Mouse (Mus musculus): ENCODE data around the gene Slc7a6os.

DNA sequence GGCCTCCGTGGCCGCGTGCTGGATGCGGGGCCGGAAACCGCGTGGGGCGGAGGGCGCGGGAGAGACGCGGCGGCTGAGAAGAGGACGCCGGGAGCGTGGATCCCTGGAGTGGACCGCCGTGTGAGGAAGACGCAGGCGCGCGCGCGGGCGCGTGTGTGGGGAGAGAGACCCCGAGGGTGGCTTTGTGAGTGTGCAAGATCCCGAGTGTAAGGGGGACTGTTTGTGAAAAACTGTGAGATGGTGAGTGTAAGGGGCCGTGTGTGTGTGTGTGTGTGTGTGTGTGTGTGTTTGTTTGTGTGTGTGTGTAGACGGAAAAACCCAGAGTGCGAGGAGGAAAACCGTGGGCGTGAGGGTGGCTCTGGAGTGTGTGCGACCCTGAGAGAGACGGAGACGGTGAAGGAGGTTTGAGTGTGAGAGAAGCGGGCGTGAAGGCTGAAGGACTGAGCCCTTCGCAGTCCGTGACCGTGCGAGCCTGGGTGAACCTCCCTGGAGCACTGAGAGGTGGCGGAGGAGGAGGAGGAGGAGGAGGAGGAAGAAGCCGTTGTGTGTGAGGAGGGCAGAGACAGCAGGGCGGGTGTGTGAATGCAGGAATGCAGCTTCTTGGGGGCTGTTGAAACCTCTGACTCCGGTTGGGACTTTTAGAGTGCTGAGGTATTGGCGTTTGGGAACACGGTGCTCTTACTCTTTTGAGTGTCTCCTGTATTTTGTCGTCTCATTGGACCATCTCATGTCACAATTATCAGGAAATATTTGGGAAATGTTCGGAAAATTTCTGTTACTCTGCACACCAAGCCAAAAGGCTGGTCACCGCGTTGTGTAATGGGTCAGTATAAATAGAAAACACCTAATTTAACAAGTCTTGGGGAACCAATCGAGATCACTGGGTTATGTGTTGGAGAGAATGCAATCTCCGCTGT lies 41.5 kb downstream of the Slc7a6os start:
- no peak for TF ChIP-seq TAL1 (IDR thresholded peaks at IDR 0.05; ENCODE audit: low read length)
- TF ChIP-seq GATA1 (IDR thresholded peaks at IDR 0.05; ENCODE audit: low read length): no peak

Data from erythroblast, embryonic 14.5 days (primary cell).